Mouse (Mus musculus): Measurements from ENCODE around the gene Cfl1. TPM values are rescaled to one million over a fixed set of nuclear protein-coding genes. Genes with fewer than 3 reads are reported as not detected.

The Cfl1 gene
- 1,000 to 10,000 TPM; 4,073 to 4,463 TPM for polyA plus RNA-seq (2017; shearing (Covaris generic))

GRCm38 (mm10) chr19:5490313-5490897 is at the start of gene Cfl1:
Gene Cfl1 (plus strand): TSS chr19:5490455.

GRCm38 (mm10) chr19:5447515-5448353 is 42.5 kb upstream of the Cfl1 start, which contains the start of gene Fosl1:
Gene Fosl1 (plus strand): TSS chr19:5447547.

GRCm38 (mm10) chr19:5457746-5458442 is 32.4 kb upstream of the Cfl1 start, which contains the start of gene Ccdc85b:
Gene Ccdc85b (minus strand): TSS chr19:5457894.

GRCm38 (mm10) chr19:5460465-5460911 is 29.8 kb upstream of the Cfl1 start, which contains the start of gene Fibp:
Gene Fibp (plus strand): TSS chr19:5460615.

GRCm38 (mm10) chr19:5468374-5468773 is 21.9 kb upstream of the Cfl1 start, which contains the start of gene Ctsw:
Gene Ctsw (minus strand): TSS chr19:5468507.

GRCm38 (mm10) chr19:5473720-5474119 is 16.5 kb upstream of the Cfl1 start, which contains the start of gene Efemp2:
Gene Efemp2 (plus strand): TSS chr19:5473954.

GRCm38 (mm10) chr19:5487768-5488550 is 2.3 kb upstream of the Cfl1 start, which contains the start of gene Mus81:
Gene Mus81 (minus strand): TSS chr19:5488402.

GRCm38 (mm10) chr19:5503687-5504086 is 13.4 kb downstream of the Cfl1 start, which contains the start of gene 1700020D05Rik:
Gene 1700020D05Rik (minus strand): TSS chr19:5503787.

GRCm38 (mm10) chr19:5510031-5511026 is 20.1 kb downstream of the Cfl1 start, which contains the start of gene Snx32:
Gene Snx32 (minus strand): TSS chr19:5510538.

Other genes with a start within 250 kb of the Cfl1 start
- 100 to 1,000 TPM in 1 of 2 experiments, 10 to 100 TPM in 1; 73.5 to 129 TPM for gene Pacs1, start 217.3 kb upstream of the Cfl1 start, polyA plus RNA-seq (2017; shearing (Covaris generic))
- gene Sf3b2, start 195.0 kb upstream of the Cfl1 start, polyA plus RNA-seq (2017; shearing (Covaris generic)), result 100 to 1,000 TPM; 293 to 325 TPM
- gene Gal3st3, start 192.1 kb upstream of the Cfl1 start, polyA plus RNA-seq (2017; shearing (Covaris generic)), result under 1 TPM; 0.10 to 0.39 TPM
- gene Catsper1, start 154.7 kb upstream of the Cfl1 start, polyA plus RNA-seq (2017; shearing (Covaris generic)), result under 1 TPM in 1 of 2 experiments, not detected in 1; 0.07 TPM
- 1 to 10 TPM; 3.0 to 5.4 TPM for gene Cst6, start 140.9 kb upstream of the Cfl1 start, polyA plus RNA-seq (2017; shearing (Covaris generic))
- 10 to 100 TPM; 51.1 to 61.3 TPM for gene Eif1ad, start 123.7 kb upstream of the Cfl1 start, polyA plus RNA-seq (2017; shearing (Covaris generic))
- gene Banf1, start 123.3 kb upstream of the Cfl1 start, polyA plus RNA-seq (2017; shearing (Covaris generic)), result 100 to 1,000 TPM; 260 to 336 TPM
- 100 to 1,000 TPM; 177 to 178 TPM for gene Sart1, start 101.8 kb upstream of the Cfl1 start, polyA plus RNA-seq (2017; shearing (Covaris generic))
- gene Tsga10ip, start 87.9 kb upstream of the Cfl1 start, polyA plus RNA-seq (2017; shearing (Covaris generic)), result 1 to 10 TPM in 1 of 2 experiments, under 1 TPM in 1; 0.94 to 1.5 TPM
- 100 to 1,000 TPM; 175 to 253 TPM for gene Drap1, start 65.5 kb upstream of the Cfl1 start, polyA plus RNA-seq (2017; shearing (Covaris generic))
- 10 to 100 TPM; 35.9 to 38.9 TPM for gene AI837181, start 65.3 kb upstream of the Cfl1 start, polyA plus RNA-seq (2017; shearing (Covaris generic))
- gene Fosl1, start 42.9 kb upstream of the Cfl1 start, polyA plus RNA-seq (2017; shearing (Covaris generic)), result under 1 TPM in 1 of 2 experiments, not detected in 1; 0.10 TPM
- gene Ccdc85b, start 32.6 kb upstream of the Cfl1 start, polyA plus RNA-seq (2017; shearing (Covaris generic)), result 10 to 100 TPM; 10.6 to 11.9 TPM
- gene Fibp, start 29.8 kb upstream of the Cfl1 start, polyA plus RNA-seq (2017; shearing (Covaris generic)), result 100 to 1,000 TPM; 135 to 140 TPM
- 100 to 1,000 TPM; 166 to 186 TPM for gene Ctsw, start 21.9 kb upstream of the Cfl1 start, polyA plus RNA-seq (2017; shearing (Covaris generic))
- gene Efemp2, start 16.5 kb upstream of the Cfl1 start, polyA plus RNA-seq (2017; shearing (Covaris generic)), result 1 to 10 TPM; 1.6 to 3.1 TPM
- 10 to 100 TPM; 56.5 to 60.6 TPM for gene Mus81, start 2.1 kb upstream of the Cfl1 start, polyA plus RNA-seq (2017; shearing (Covaris generic))
- under 1 TPM in 1 of 2 experiments, not detected in 1; 0.22 TPM for gene 1700020D05Rik, start 13.3 kb downstream of the Cfl1 start, polyA plus RNA-seq (2017; shearing (Covaris generic))
- gene Snx32, start 20.1 kb downstream of the Cfl1 start, polyA plus RNA-seq (2017; shearing (Covaris generic)), result 10 to 100 TPM; 10.7 to 22.0 TPM
- gene Ovol1, start 70.2 kb downstream of the Cfl1 start, polyA plus RNA-seq (2017; shearing (Covaris generic)), result under 1 TPM in 1 of 2 experiments, not detected in 1; 0.57 TPM
- 10 to 100 TPM; 11.7 to 22.5 TPM for gene Ap5b1, start 77.6 kb downstream of the Cfl1 start, polyA plus RNA-seq (2017; shearing (Covaris generic))
- gene Rnaseh2c, start 111.4 kb downstream of the Cfl1 start, polyA plus RNA-seq (2017; shearing (Covaris generic)), result 100 to 1,000 TPM; 104 to 115 TPM
- gene Kat5, start 119.8 kb downstream of the Cfl1 start, polyA plus RNA-seq (2017; shearing (Covaris generic)), result 10 to 100 TPM; 37.2 to 37.4 TPM
- gene Rela, start 147.0 kb downstream of the Cfl1 start, polyA plus RNA-seq (2017; shearing (Covaris generic)), result 100 to 1,000 TPM; 137 to 140 TPM
- gene Sipa1, start 173.3 kb downstream of the Cfl1 start, polyA plus RNA-seq (2017; shearing (Covaris generic)), result 100 to 1,000 TPM; 121 to 239 TPM
- gene Map3k11, start 198.3 kb downstream of the Cfl1 start, polyA plus RNA-seq (2017; shearing (Covaris generic)), result 10 to 100 TPM; 47.3 to 58.7 TPM
- gene Pcnx3, start 198.5 kb downstream of the Cfl1 start, polyA plus RNA-seq (2017; shearing (Covaris generic)), result 10 to 100 TPM; 27.6 to 46.4 TPM
- gene Kcnk7, start 213.9 kb downstream of the Cfl1 start, polyA plus RNA-seq (2017; shearing (Covaris generic)), result 1 to 10 TPM; 2.7 to 4.0 TPM
- 10 to 100 TPM; 35.7 to 68.1 TPM for gene Ehbp1l1, start 235.9 kb downstream of the Cfl1 start, polyA plus RNA-seq (2017; shearing (Covaris generic))
- gene Fam89b, start 239.2 kb downstream of the Cfl1 start, polyA plus RNA-seq (2017; shearing (Covaris generic)), result 100 to 1,000 TPM; 101 to 122 TPM

All from activated CD4-positive, CD25-positive, alpha-beta regulatory T cell (primary cell).